Mouse (Mus musculus): Measurements from ENCODE around the gene Ccn5. TPM values are rescaled to one million over a fixed set of nuclear protein-coding genes. Genes with fewer than 3 reads are reported as not detected.

The Ccn5 gene
- total RNA-seq, 2 experiments from 2014 or later: 0.80 to 1.6 TPM

- no peak for DNase-seq
Measured at GRCm38 (mm10) chr2:163842043-163842442, 21.4 kb downstream of the Ccn5 start.

GRCm38 (mm10) chr2:163853461-163853901 lies 32.8 kb downstream of the Ccn5 start, which contains the start of gene Kcnk15:
TSS of gene Kcnk15 (plus strand) at chr2:163853651.
- DNase-seq: no peak

- DNase-seq: no peak
Measured at GRCm38 (mm10) chr2:163857233-163857632, 36.6 kb downstream of the Ccn5 start.

GRCm38 (mm10) chr2:163858254-163858947 lies 37.7 kb downstream of the Ccn5 start:
- peak in 1 of 2 experiments; percentile 42 for DNase-seq

- no peak for DNase-seq
Measured at GRCm38 (mm10) chr2:163865311-163865710, 44.6 kb downstream of the Ccn5 start.

GRCm38 (mm10) chr2:163866061-163866460 lies 45.4 kb downstream of the Ccn5 start:
- DNase-seq: no peak

- DNase-seq: no peak
Measured at GRCm38 (mm10) chr2:163869783-163870182, 49.1 kb downstream of the Ccn5 start.

GRCm38 (mm10) chr2:163871266-163871665 lies 50.6 kb downstream of the Ccn5 start:
- no peak for DNase-seq

GRCm38 (mm10) chr2:163871906-163872305 lies 51.2 kb downstream of the Ccn5 start:
- no peak for DNase-seq

GRCm38 (mm10) chr2:163874877-163875276 lies 54.2 kb downstream of the Ccn5 start:
- no peak for DNase-seq

GRCm38 (mm10) chr2:163875484-163875883 lies 54.8 kb downstream of the Ccn5 start:
- no peak for DNase-seq

GRCm38 (mm10) chr2:163876830-163877498 lies 56.3 kb downstream of the Ccn5 start:
- DNase-seq: no peak

GRCm38 (mm10) chr2:163880891-163881290 lies 60.2 kb downstream of the Ccn5 start:
- DNase-seq: peak in 1 of 2 experiments; percentile 14

Other genes starting within 250 kb of the Ccn5 start
- 10 to 100 TPM; 12.0 to 16.8 TPM for gene Ttpal, start 218.5 kb upstream of the Ccn5 start, total RNA-seq (2021)
- 100 to 1,000 TPM; 284 to 364 TPM for gene Serinc3, start 175.7 kb upstream of the Ccn5 start, total RNA-seq (2021)
- 100 to 1,000 TPM; 219 to 232 TPM for gene Pkig, start 162.5 kb upstream of the Ccn5 start, total RNA-seq (2021)
- gene Ada, start 70.6 kb upstream of the Ccn5 start, total RNA-seq (2021): 1 to 10 TPM; 1.1 to 1.3 TPM
- not detected for gene Kcnk15, start 32.8 kb downstream of the Ccn5 start, total RNA-seq (2021)
- 1 to 10 TPM; 2.0 to 2.2 TPM for gene Rims4, start 97.8 kb downstream of the Ccn5 start, total RNA-seq (2021)
- gene Ywhab, start 174.1 kb downstream of the Ccn5 start, total RNA-seq (2021): 10 to 100 TPM; 75.9 to 82.7 TPM
- under 1 TPM; 0.57 to 0.62 TPM for gene Pabpc1l, start 204.6 kb downstream of the Ccn5 start, total RNA-seq (2021)
- gene Stk4, start 249.5 kb downstream of the Ccn5 start, total RNA-seq (2021): 10 to 100 TPM; 12.9 to 20.0 TPM

Data from heart, adult 18-20 months (tissue).